9 mouse cellular contexts compared by ENCODE assay signal in genomic region chr13:21253569-21253968, GRCm38 (mm10). TPM values are rescaled to one million over a fixed set of nuclear protein-coding genes. Genes with fewer than 3 reads are reported as not detected.
A peak's percentile ranks its signal among the peaks of the same experiment; 100 is the strongest.
DNase-seq lines count a peak whose midpoint lies in the region; ATAC-seq and TF ChIP-seq lines count a peak whose summit lies in the region.
"Had no signal": no experiment of that assay in that cellular context is flagged by ENCODE, and none has a peak within 500 bp of the region (broad histone marks: within the 10 kb centered on the region; RNA-seq: fewer than 3 reads in every experiment).

No protein-coding gene starts in this region.

- TF ChIP-seq CTCF in heart, adult 2 months (IDR thresholded peaks at IDR 0.05), result no peak
- no peak for TF ChIP-seq CTCF in G1E (IDR thresholded peaks at IDR 0.05; ENCODE audit: low read depth, low read length)
- TF ChIP-seq CTCF in forebrain, postnatal 0 days (IDR thresholded peaks at IDR 0.05; ENCODE audit: low read depth), result no peak

- H3K27me3 ChIP-seq in heart, adult 2 months (ENCODE audit: control insufficient read depth, insufficient read depth, low read length), result peaks cover 5% of the 10 kb centered on the region
- H3K27me3 ChIP-seq in G1E (ENCODE audit: insufficient read depth, low read length), result peaks cover 37% of the 10 kb centered on the region
- no peaks in the 10 kb centered on the region for H3K27me3 ChIP-seq in forebrain, postnatal 0 days (ENCODE audit: insufficient read depth, low read length)
- no peaks in the 10 kb centered on the region; the same call in 1 of the 2 replicates for H3K27me3 ChIP-seq in midbrain, embryonic 11.5 days (ENCODE audit: control insufficient read depth, insufficient read depth, low read length)

- no peak overlapping the region for H3K9ac ChIP-seq in heart, adult 2 months (ENCODE audit: low read depth, low read length)
- H3K9ac ChIP-seq in forebrain, postnatal 0 days, result peak overlapping the region; percentile 58
- peak overlapping the region; percentile 65 for H3K9ac ChIP-seq in midbrain, embryonic 11.5 days (ENCODE audit: low read length)

- DNase-seq in heart, adult 2 months, result no peak
- no peak for DNase-seq in heart, postnatal 4 days
- DNase-seq in G1E (ENCODE audit: low spot score), result no peak
- DNase-seq in forebrain, postnatal 0 days, result no peak
- DNase-seq in midbrain, embryonic 11.5 days (ENCODE audit: low spot score, missing footprints), result peak; percentile 96
- no peak for DNase-seq in urinary bladder, postnatal 4 days (ENCODE audit: low spot score in 2 of 2)
- DNase-seq in kidney, postnatal 10 days, result no peak
- DNase-seq in right cerebral cortex, postnatal 10 days (ENCODE audit: low spot score in 2 of 2), result no peak
- DNase-seq: gastrocnemius, postnatal 14 days had no signal

- ATAC-seq in G1E (ENCODE audit: extremely low read depth, insufficient number of reproducible peaks, low FRiP score, poor library complexity, severe bottlenecking), result no peak
- ATAC-seq in forebrain, postnatal 0 days, result peak; percentile 63
- ATAC-seq in midbrain, embryonic 11.5 days (ENCODE audit: low FRiP score), result peak; percentile 70

- TF ChIP-seq EP300 in heart, adult 2 months (IDR thresholded peaks at IDR 0.05; ENCODE audit: insufficient read depth, low read depth, low read length), result no peak

- intact Hi-C loops in heart, adult 2 months (cut with DNase I), result no loop called here

- no peak for TF ChIP-seq POLR2A in heart, adult 2 months (IDR thresholded peaks at IDR 0.05; ENCODE audit: insufficient read depth, low read depth, low read length)

- no peak overlapping the region for H3K27ac ChIP-seq in heart, adult 2 months
- peak overlapping the region; percentile 77 for H3K27ac ChIP-seq in forebrain, postnatal 0 days (ENCODE audit: low read depth, low read length)
- H3K27ac ChIP-seq in midbrain, embryonic 11.5 days (ENCODE audit: low read depth, low read length), result no peak overlapping the region

- H3K9me3 ChIP-seq in G1E (replicated peaks), result no peaks in the 10 kb centered on the region
- H3K9me3 ChIP-seq in forebrain, postnatal 0 days (ENCODE audit: low read length), result no peaks in the 10 kb centered on the region
- H3K9me3 ChIP-seq in midbrain, embryonic 11.5 days (ENCODE audit: control insufficient read depth, low read length), result no peaks in the 10 kb centered on the region

- H3K36me3 ChIP-seq in heart, adult 2 months (ENCODE audit: control insufficient read depth, insufficient read depth, low read length), result no peaks in the 10 kb centered on the region
- no peaks in the 10 kb centered on the region for H3K36me3 ChIP-seq in G1E (replicated peaks)
- H3K36me3 ChIP-seq in forebrain, postnatal 0 days (ENCODE audit: insufficient read depth), result no peaks in the 10 kb centered on the region
- H3K36me3 ChIP-seq in midbrain, embryonic 11.5 days (ENCODE audit: control insufficient read depth, insufficient read depth, low read length), result no peaks in the 10 kb centered on the region

- no peaks in the 10 kb centered on the region for H3K79me2 ChIP-seq in heart, adult 2 months (replicated peaks; ENCODE audit: control insufficient read depth, insufficient read depth, low read length)

- no peaks in the 10 kb centered on the region for H3K4me1 ChIP-seq in heart, adult 2 months (ENCODE audit: control insufficient read depth, insufficient read depth, low read length)
- peaks cover 12% of the 10 kb centered on the region for H3K4me1 ChIP-seq in G1E (ENCODE audit: insufficient read depth, low read depth, low read length)
- H3K4me1 ChIP-seq in forebrain, postnatal 0 days (ENCODE audit: insufficient read depth), result no peaks in the 10 kb centered on the region
- H3K4me1 ChIP-seq in midbrain, embryonic 11.5 days (ENCODE audit: control insufficient read depth, insufficient read depth, low read length), result peaks cover 3% of the 10 kb centered on the region; the same call in 1 of the 2 replicates

- peak overlapping the region; percentile 57 for H3K4me2 ChIP-seq in forebrain, postnatal 0 days (ENCODE audit: low read depth)
- peak overlapping the region; percentile 68 for H3K4me2 ChIP-seq in midbrain, embryonic 11.5 days

- peak overlapping the region; percentile 22 for H3K4me3 ChIP-seq in heart, adult 2 months
- peak overlapping the region; percentile 25; the same call in 1 of the 2 replicates for H3K4me3 ChIP-seq in G1E (ENCODE audit: low read depth, low read length)
- H3K4me3 ChIP-seq in forebrain, postnatal 0 days (ENCODE audit: low read depth, low read length), result peak overlapping the region; percentile 57
- H3K4me3 ChIP-seq in midbrain, embryonic 11.5 days (ENCODE audit: low read depth, low read length), result peak overlapping the region; percentile 50

- 12% methylated on average over 12 of the region's 12 CpGs for WGBS in heart, adult 2 months
- under 1% methylated on average over 12 of the region's 12 CpGs for WGBS in forebrain, postnatal 0 days
- 2% methylated on average over 12 of the region's 12 CpGs for WGBS in midbrain, embryonic 11.5 days

RNA-seq across cellular contexts. Expression of gene Gpx5, which starts 39.0 kb away (rescaled TPM):
- not detected for total RNA-seq in heart, adult 2 months (2021)
- polyA plus RNA-seq in heart, adult 2 months (2012; rRNA removed), result not detected in 2 replicates
- not detected for total RNA-seq in heart, postnatal 4 days (2021)
- total RNA-seq in G1E (2014; fragmentation: Nextera tagmentation) (not detected in 2 replicates), G1E (2017) (0.11 TPM in 1 of 2 replicates, not detected in the other)
- not detected in 2 replicates for polyA plus RNA-seq in G1E (2012)
- total RNA-seq in forebrain, postnatal 0 days (2014; rRNA removed), result not detected in 2 replicates
- polyA plus RNA-seq in forebrain, postnatal 0 days (2015; fragmentation: Nextera tagmentation; extraction: Ambion mirVana), result not detected in 2 replicates
- polyA plus RNA-seq in midbrain, embryonic 11.5 days (2014; fragmentation: Nextera tagmentation; extraction: Ambion mirVana), result not detected in 2 replicates
- total RNA-seq: gastrocnemius, postnatal 14 days had no signal

RNA-seq across cellular contexts. Expression of gene Gpx6, which starts 58.4 kb away (rescaled TPM):
- total RNA-seq in heart, adult 2 months (2021), result not detected
- polyA plus RNA-seq in heart, adult 2 months (2012; rRNA removed), result not detected in 2 replicates
- not detected for total RNA-seq in heart, postnatal 4 days (2021)
- total RNA-seq in G1E (2014; fragmentation: Nextera tagmentation), result not detected in 2 replicates
- 0.11 and 0.29 TPM in 2 replicates for total RNA-seq in G1E (2017)
- polyA plus RNA-seq in G1E (2012), result not detected in 2 replicates
- 0.15 TPM in 1 of 2 replicates, not detected in the other for total RNA-seq in forebrain, postnatal 0 days (2014; rRNA removed)
- polyA plus RNA-seq in forebrain, postnatal 0 days (2015; fragmentation: Nextera tagmentation; extraction: Ambion mirVana), result 0.11 and 0.14 TPM in 2 replicates
- not detected in 2 replicates for polyA plus RNA-seq in midbrain, embryonic 11.5 days (2014; fragmentation: Nextera tagmentation; extraction: Ambion mirVana)
- total RNA-seq: gastrocnemius, postnatal 14 days had no signal
